Mouse (Mus musculus) spleen, adult 2 months (tissue): ENCODE data around the gene Gm4553.

Experiments used
- CTCF ChIP-seq: fragments of 200-500 bp; IDR thresholded peaks from 2 replicates; pipeline ENCODE4 v1.5.1; 2011; ENCODE audit warnings: mild to moderate bottlenecking, inconsistent platforms; ENCODE audit not compliant: insufficient read depth, insufficient read length, insufficient replicate concordance; ENCODE audit errors: extremely low read depth
- POLR2A ChIP-seq: fragments of 200-500 bp; IDR thresholded peaks from 2 replicates; pipeline ENCODE4 v1.6.1; 2011; ENCODE audit warnings: low read depth, low read length, inconsistent platforms

- TF ChIP-seq CTCF = no peak
- TF ChIP-seq POLR2A = no peak
These were observed 13.1 kb upstream of the Gm4553 start for GRCm38 (mm10) chr7:142178685-142179084.
